Mouse (Mus musculus): Measurements from ENCODE around the gene Rps2. TPM values are rescaled to one million over a fixed set of nuclear protein-coding genes. Genes with fewer than 3 reads are reported as not detected.
A peak's percentile ranks its signal among the peaks of the same experiment; 100 is the strongest.

Rps2 gene
- total and polyA plus RNA-seq, 3 experiments: 1,852 to 4,516 TPM; not detected in 1

GRCm38 (mm10) chr17:24669545-24670245 lies 48.2 kb upstream of the Rps2 start, which contains the start of gene Zfp598 (continued):
- TF ChIP-seq TAL1 (IDR thresholded peaks at IDR 0.05; ENCODE audit: low read length) (no peak), UBTF (IDR thresholded peaks at IDR 0.05; ENCODE audit: borderline replicate concordance, insufficient read depth, low read depth, low read length) (no peak), POLR2AphosphoS5 (IDR thresholded peaks at IDR 0.05; ENCODE audit: borderline replicate concordance, low read depth, low read length) (0 out of 2 replicates have a peak, but pooled peaks have one; percentile 27)

GRCm38 (mm10) chr17:24670246-24670844 lies 47.6 kb upstream of the Rps2 start:
- peaks cover 49% of the 10 kb centered on the region for H3K79me2 ChIP-seq (ENCODE audit: control insufficient read depth, insufficient read depth, low read length, poor library complexity)
- peak overlapping the region; percentile 90 to 99 for H3K4me3 ChIP-seq (ENCODE audit: control insufficient read depth in 1 of 2, insufficient read depth in 1 of 2, low read depth in 2 of 2, low read length in 2 of 2)
- H3K27me3 ChIP-seq (ENCODE audit: control insufficient read depth in 1 of 2, insufficient read depth in 2 of 2, low read length in 2 of 2): peaks cover 0 to 2% of the 10 kb centered on the region in 2 experiments; a peak in 1 of 4 replicates
- peak; percentile 40 for DNase-seq (ENCODE audit: low read depth, low spot score)
- H3K36me3 ChIP-seq (ENCODE audit: control insufficient read depth in 1 of 2, insufficient read depth in 2 of 2, low read length in 2 of 2): peaks cover 0 to 14% of the 10 kb centered on the region in 2 experiments; a peak in 2 of 4 replicates
- no peaks in the 10 kb centered on the region for H3K9me3 ChIP-seq (replicated peaks; ENCODE audit: insufficient read depth, low read length)
- peak overlapping the region; percentile 46 for H3K27ac ChIP-seq (ENCODE audit: control insufficient read depth, low read depth, low read length)
- TF ChIP-seq SIN3A (IDR thresholded peaks at IDR 0.05; ENCODE audit: low read length): no peak
- no peak for TF ChIP-seq UBTF (IDR thresholded peaks at IDR 0.05; ENCODE audit: borderline replicate concordance, insufficient read depth, low read depth, low read length)
- TF ChIP-seq EP300 (IDR thresholded peaks at IDR 0.05; ENCODE audit: low read depth in 1 of 2, low read length in 2 of 2): no peak
- no peak for TF ChIP-seq POLR2AphosphoS2 (IDR thresholded peaks at IDR 0.05; ENCODE audit: low read length)
- TF ChIP-seq ZC3H11A (IDR thresholded peaks at IDR 0.05; ENCODE audit: low read depth, low read length): no peak
- TF ChIP-seq CHD2 (IDR thresholded peaks at IDR 0.05; ENCODE audit: low read length): no peak
- no peak for TF ChIP-seq MYB (IDR thresholded peaks at IDR 0.05; ENCODE audit: low read depth, low read length)
- no peak for TF ChIP-seq MXI1 (IDR thresholded peaks at IDR 0.05; ENCODE audit: low read depth, low read length)
- TF ChIP-seq MAFK (IDR thresholded peaks at IDR 0.05; ENCODE audit: borderline replicate concordance, low read depth, low read length): no peak
- no peak for TF ChIP-seq CTCF (IDR thresholded peaks at IDR 0.05 in 2 of 3, conservative IDR thresholded peaks at IDR 0.05 in 1 of 3; ENCODE audit: control insufficient read depth in 1 of 3, insufficient read depth in 1 of 3, low read depth in 2 of 3, low read length in 3 of 3, poor library complexity in 1 of 3, severe bottlenecking in 1 of 3)
- TF ChIP-seq CHD1 (IDR thresholded peaks at IDR 0.05; ENCODE audit: low read depth, low read length): no peak
- TF ChIP-seq RAD21 (IDR thresholded peaks at IDR 0.05; ENCODE audit: low read depth, low read length): no peak
- TF ChIP-seq E2F4 (IDR thresholded peaks at IDR 0.05; ENCODE audit: borderline replicate concordance, low read depth, low read length): no peak
- peak overlapping the region; percentile 86 for H3K9ac ChIP-seq (ENCODE audit: control insufficient read depth, low read depth, low read length, poor library complexity, severe bottlenecking)
- H3K4me1 ChIP-seq (ENCODE audit: control insufficient read depth in 1 of 2, insufficient read depth in 2 of 2, low read length in 2 of 2): peaks cover 0 to 26% of the 10 kb centered on the region in 2 experiments; a peak in 3 of 4 replicates

GRCm38 (mm10) chr17:24671346-24671745 lies 46.6 kb upstream of the Rps2 start:
- H3K27me3 ChIP-seq (ENCODE audit: control insufficient read depth in 1 of 2, insufficient read depth in 2 of 2, low read length in 2 of 2): no peaks in the 10 kb centered on the region
- TF ChIP-seq ZMIZ1 (IDR thresholded peaks at IDR 0.05; ENCODE audit: low read depth, low read length): no peak
- no peak for TF ChIP-seq MEF2A (IDR thresholded peaks at IDR 0.05; ENCODE audit: extremely low read depth, insufficient replicate concordance, low read depth, low read length, poor library complexity, severe bottlenecking)
- H3K27ac ChIP-seq (ENCODE audit: control insufficient read depth, low read depth, low read length): no peak overlapping the region
- DNase-seq (ENCODE audit: low read depth, low spot score): no peak
- H3K4me1 ChIP-seq (ENCODE audit: control insufficient read depth in 1 of 2, insufficient read depth in 2 of 2, low read length in 2 of 2): peaks cover 0 to 26% of the 10 kb centered on the region in 2 experiments; a peak in 3 of 4 replicates
- H3K4me3 ChIP-seq (ENCODE audit: control insufficient read depth in 1 of 2, insufficient read depth in 1 of 2, low read depth in 2 of 2, low read length in 2 of 2): no peak overlapping the region; a peak in 1 of 4 replicates
- H3K79me2 ChIP-seq (ENCODE audit: control insufficient read depth, insufficient read depth, low read length, poor library complexity): peaks cover 51% of the 10 kb centered on the region
- H3K9me3 ChIP-seq (replicated peaks; ENCODE audit: insufficient read depth, low read length): no peaks in the 10 kb centered on the region
- no peak overlapping the region for H3K9ac ChIP-seq (ENCODE audit: control insufficient read depth, low read depth, low read length, poor library complexity, severe bottlenecking)
- peaks cover 0 to 14% of the 10 kb centered on the region in 2 experiments; a peak in 2 of 4 replicates for H3K36me3 ChIP-seq (ENCODE audit: control insufficient read depth in 1 of 2, insufficient read depth in 2 of 2, low read length in 2 of 2)
